Mouse (Mus musculus) right cerebral cortex, postnatal 36 days (tissue): ENCODE results near the gene Ckm.

Experiments used
- DNase-seq, 2 experiments: peaks; one replicate each; pipeline ENCODE4 v3.0.0; 2022; ENCODE audit warnings: low spot score in 2 of 2, mixed read lengths in 1 of 2

Ckm gene

DNA sequence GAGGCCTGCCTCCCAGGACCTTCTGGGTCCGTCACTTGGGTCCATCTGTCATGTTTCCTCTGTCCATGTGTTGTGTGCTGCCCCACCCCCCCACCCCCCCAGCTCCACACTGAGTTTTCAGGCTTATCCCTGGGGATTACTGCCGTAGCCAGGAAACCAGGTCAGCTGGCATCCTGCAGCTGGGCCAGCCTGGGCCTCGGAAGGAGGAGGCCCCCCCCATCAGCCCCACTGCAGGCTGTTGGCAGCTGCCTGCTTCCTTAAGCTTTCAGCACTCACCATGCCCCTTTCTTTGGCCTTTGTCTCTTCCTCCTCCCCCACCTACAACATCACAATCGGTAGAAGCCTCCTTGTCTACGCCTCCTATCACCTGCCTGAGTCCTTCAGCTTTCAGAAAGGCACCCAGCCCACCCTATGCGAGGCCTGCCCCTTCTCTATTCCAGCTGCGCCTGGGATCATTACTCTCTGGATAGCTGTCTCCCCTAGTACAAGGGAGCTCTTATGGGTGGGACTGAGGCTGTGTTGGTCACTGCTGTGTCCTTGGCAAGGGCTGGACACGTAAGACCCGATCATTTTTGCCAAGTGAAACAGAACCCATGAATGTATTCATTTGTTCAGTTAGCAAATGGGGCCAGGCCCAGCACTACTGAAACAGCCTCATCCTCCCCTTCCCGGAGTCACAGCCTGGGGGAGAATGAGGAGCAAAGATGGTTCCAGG is 15.7 kb upstream of the Ckm start:
- DNase-seq = no peak

DNA sequence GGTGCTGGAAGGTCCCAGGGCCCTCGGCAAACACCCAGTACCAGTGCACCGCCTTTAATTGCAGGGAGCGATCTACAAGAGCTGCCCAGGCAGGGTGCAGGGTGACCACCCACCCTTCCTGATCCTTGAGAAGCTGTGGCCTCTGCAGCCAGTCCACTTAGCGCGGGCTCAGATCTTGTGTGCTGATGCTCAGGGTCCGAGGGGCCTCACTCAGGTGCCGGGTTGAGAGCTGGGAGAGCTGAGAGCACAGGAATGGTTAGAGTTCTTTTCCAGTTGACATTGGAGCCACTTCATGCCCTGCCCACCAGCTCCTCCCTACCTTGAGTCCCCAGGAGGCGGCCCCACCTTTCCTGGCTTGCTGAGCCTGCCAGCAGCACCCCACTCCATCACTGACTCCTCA is 10.1 kb upstream of the Ckm start:
- no peak for DNase-seq

DNA sequence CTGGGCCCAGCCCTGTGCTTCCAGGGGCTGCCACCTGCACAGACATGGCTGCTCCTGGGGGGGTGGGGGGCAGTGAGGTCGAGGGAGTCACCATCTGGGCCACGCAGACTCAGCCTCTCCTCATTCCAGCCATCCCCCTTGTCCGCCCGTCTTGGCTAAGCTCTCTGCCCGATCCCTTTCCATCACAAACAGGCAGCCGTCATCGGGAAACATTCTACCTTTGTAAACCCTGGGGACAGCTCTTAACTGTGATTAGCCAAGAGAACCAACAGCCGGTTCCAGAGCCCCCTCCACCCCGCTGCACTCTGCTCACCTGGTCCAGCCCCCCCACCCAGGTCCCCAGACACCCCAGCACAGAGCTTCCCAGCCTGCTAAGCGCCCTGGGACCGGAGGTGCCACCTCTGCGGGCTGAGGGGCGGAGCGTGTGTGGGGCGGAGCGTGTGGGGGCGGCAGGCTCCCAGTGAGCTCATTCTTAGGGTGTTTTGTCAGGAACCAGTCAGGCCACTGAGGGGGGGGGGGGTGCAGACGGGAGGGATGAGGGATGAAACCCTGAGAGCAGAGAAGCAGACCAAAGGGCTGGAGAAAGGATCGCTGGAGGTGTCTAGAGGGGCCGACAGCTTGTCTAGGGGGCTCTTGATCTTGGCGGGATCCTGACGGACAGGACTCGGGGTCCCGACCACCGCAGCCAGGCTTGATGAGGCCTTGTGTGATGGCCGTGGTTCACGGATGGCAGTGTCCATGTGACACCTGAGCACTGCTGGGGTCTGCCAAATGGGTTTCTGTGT is 4.9 kb upstream of the Ckm start:
- DNase-seq = no peak

DNA sequence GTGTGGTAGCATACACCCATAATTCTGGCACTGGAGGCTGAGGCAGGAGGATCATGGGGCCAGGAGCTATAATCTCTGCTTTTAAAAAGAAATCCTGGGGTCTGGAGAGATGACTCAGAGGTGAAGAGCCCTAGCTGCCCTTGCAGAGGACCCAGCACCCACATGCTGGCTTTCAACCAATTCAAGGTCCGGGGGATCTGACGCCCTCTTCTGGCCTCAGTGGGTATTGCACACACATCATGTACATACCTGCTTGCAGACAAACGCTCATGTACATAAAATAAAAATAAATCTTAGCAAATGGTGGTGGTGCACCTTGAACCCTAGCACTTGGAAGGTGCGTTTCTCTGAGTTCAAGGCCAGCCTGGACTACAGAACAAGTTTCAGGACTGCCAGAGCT is 3.6 kb upstream of the Ckm start:
- DNase-seq = no peak

DNA sequence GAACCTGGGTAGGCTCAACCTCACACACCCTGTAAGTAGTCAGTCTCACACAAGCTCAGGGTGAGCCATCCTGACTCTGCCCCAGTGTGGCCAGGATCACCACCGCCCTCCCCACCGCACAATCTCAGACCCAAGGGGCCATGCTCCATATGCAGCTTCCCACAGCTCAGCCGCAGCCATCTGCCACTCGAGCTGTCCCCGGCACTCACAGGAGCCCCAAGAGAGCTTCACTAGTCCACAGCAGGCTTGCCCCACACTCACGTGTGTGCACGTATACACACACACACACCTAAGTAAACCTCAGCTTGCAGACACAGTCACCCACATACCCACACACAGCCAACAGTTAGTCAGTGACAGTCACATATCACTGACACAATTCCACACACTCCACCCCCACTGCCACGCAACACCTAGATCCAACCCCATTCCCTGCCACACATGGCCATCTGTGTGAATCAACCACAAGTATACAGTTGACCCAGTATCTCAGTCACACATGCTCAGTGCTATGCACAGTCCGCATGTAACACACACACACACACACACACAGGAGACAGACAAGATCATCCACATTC is 2.0 kb upstream of the Ckm start:
- DNase-seq = no peak

DNA sequence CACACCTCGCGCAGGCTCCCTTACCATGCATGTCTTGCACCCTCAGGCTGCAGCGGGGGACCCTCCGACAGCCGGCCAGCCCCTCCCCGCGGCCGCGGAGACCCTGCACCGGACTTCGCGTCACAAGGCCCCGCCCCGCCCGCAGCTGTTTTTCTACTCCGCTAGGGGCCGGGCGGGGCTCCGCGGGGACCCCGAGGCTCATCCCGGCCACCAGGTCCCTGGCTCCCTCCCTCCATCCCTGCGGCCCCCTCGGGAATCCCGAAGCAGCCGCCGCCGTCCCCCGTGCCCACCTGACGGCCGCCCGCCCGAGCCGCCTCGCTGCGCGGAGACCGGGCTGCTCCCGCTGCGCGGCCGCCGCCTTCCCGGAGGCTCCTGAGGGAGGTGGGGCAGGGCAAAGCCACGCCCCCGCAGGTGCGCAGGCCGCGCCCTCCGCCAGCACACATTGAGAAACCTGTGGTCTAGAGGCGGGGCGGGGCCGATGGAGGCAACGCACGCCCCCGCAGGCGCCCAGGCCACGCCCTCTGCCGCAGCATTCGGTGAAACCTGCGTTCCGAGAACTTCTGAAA is 762 bp upstream of the Ckm start, which contains the start of gene Klc3:
TSS of gene Klc3 (minus strand) at position 374 of the 566 bp plus-strand sequence.
- DNase-seq = no peak

DNA sequence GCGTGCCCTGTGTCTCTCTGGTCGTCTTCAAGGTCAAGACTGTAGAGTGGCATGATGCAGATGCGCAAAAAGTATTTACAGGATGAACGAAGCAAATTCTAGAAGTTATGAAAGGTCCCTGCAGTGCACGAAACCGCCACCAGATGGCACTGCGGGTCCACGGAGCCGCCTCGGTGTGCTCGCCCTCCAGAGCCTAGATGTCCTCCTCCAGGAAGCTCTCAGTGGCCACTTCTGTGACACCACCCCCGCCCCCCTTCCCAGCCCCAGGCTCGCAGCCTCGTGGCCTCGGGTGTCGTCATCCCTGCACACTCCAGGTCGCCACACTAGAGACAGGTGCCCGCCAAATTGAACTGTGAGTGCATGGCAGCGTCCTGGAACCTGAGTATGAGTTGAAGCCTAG is 841 bp downstream of the Ckm start:
- DNase-seq = peak in 1 of 2 experiments; percentile 59

DNA sequence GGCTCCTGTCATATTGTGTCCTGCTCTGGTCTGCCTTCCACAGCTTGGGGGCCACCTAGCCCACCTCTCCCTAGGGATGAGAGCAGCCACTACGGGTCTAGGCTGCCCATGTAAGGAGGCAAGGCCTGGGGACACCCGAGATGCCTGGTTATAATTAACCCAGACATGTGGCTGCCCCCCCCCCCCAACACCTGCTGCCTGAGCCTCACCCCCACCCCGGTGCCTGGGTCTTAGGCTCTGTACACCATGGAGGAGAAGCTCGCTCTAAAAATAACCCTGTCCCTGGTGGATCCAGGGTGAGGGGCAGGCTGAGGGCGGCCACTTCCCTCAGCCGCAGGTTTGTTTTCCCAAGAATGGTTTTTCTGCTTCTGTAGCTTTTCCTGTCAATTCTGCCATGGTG is 5.2 kb downstream of the Ckm start:
- no peak for DNase-seq

DNA sequence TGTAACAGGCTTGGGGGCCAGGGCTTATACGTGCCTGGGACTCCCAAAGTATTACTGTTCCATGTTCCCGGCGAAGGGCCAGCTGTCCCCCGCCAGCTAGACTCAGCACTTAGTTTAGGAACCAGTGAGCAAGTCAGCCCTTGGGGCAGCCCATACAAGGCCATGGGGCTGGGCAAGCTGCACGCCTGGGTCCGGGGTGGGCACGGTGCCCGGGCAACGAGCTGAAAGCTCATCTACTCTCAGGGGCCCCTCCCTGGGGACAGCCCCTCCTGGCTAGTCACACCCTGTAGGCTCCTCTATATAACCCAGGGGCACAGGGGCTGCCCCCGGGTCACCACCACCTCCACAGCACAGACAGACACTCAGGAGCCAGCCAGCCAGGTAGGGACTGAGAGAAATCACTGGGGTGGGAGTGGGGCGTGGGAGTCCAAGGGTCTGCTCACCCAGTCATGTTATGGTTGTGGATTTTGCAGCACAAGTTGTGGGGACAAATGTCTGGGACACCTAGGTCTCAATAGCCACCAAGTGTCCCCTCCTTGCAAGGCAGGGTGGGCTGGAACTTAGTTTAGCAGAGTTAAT is 6.3 kb downstream of the Ckm start:
- DNase-seq = no peak

DNA sequence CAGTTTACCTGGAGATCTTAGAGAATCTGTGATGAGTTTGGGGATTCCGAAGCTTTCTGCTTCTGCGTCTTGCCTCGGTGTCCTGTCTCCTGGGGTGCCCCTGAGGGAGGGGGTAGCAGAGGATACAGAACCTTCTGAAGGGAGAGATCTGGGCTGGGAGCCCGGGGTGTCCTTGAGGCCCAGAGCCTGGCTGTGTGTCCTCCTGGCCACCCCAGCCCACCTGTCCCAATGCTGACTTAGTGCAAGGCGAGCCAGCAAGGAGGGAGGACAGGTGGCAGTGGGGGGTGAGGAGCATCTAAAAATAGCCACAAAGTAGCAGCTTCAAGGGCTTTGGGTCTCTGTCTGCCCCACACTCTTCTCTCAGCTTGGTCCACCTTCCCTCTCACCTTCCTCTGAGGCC is 7.2 kb downstream of the Ckm start:
- no peak for DNase-seq

DNA sequence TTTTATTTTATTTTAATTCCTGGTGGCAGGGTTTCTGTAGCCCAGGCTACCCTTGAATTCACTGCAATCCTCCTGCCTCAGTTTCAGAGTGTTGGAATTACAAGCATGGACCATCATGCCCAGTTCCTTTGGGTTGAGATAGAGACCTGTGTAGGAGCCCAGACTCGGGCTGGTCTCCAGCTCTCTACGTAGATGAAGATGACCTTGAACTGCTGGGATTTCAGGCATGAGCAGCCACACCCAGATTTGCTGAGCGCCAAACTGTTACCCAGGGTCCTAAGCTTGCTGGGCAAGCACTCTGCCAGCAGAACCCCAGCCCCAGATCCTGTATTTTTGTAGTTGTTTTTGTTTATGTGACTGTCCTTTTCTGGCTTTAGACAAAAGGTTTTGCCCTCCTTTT is 8.9 kb downstream of the Ckm start:
- DNase-seq = no peak

DNA sequence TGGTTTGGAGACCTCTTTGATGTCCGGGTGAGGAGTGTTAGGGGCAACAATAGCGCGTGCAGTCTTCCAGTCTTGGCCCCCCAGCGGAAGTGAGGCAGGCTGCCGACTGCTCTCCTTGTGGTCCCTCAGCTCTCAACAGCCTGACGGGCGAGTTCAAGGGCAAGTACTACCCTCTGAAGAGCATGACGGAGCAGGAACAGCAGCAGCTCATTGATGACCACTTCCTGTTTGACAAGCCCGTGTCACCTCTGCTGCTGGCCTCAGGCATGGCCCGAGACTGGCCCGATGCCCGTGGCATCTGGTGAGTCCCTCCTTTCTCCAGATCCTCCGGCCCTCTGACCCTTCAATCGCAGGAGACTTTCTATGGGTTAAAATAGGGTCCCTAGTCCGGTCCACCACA is 12.0 kb downstream of the Ckm start:
- no peak for DNase-seq

DNA sequence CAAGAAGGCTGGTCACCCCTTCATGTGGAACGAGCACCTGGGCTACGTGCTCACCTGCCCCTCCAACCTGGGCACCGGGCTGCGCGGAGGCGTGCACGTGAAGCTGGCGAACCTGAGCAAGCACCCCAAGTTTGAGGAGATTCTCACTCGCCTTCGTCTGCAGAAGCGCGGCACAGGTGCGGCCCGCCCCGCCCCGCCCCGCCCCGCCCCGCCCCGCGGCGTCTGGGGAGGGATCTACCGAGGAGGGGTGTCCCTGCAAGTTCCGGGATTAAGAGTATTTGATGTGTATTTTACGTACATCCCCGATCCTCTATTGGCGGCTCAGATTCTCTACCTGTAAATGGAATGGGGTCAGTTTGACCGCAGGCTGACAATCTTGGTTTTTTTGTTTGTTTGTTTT is 15.5 kb downstream of the Ckm start:
- DNase-seq = no peak

DNA sequence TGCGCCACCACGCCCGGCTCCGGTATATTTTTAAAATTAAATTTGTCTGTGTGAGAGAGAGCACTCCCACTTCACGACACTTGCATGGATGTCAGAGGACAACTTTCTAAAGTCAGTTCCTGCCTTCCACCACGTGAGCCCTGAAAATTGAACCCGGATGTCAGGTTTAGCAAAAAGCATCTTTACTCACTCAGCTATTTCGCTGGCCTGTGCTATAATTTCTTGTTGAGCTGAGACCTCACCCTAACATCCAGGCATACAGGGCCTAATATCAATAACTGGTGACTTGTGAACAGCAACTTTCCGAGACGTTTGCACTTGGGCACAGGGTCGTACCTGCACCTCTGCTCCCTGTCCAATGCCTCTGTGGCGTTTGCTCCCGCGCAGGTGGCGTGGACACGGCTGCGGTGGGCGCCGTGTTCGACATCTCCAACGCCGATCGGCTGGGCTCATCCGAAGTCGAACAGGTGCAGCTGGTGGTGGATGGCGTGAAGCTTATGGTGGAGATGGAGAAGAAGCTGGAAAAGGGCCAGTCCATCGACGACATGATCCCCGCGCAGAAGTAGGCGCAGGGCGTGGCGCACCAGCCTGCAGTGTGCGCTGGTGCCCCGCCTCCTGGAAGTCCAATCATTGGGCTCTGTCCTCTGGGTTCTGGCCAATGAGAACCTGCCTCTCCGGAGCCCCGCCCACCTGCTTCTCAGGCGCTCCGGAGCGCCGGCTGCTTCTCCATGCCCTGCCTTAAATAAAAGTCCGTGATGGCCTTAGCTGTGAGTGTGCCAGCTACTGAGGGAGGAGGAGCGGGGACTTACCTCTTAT is 16.5 kb downstream of the Ckm start:
- DNase-seq = peak; percentile 81 to 89

DNA sequence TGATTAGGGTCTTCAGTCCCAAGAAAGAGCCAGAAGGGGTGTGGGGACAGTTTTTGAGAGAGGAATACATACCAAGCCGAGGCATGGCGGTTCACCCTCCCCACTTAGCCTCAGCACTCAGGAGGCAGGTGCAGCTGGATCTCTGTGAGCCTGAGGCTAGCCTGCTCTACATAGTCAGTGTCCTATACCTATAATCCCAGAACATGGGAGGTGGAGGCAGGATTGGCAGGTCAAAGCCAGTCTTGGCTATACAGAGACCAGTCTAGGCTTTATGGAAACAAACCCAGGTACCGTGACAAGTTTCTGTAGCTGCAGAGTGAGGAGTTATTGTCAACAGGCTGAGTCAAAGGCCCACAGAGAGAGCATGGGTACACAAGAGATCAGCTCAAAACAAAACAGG is 18.5 kb downstream of the Ckm start:
- DNase-seq = no peak

DNA sequence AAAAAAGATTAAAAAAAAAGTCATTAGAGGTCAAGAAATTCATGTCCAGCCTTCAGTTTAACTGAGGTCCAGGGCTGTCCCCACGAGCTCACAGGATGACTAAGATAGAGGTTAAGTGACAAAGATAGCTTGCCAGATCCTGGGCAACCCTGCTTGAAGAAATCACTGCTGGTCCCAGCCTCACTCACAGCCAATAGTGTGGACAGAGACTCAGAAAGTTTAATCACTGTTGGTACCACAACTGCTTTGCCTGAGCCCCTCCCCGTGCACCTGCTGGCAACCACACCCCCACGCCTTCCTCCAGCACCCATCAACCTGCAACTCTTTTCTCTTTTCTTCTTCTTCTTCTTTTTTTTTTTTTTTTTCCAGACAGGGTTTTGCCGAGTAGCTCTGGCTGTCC is 19.5 kb downstream of the Ckm start:
- no peak for DNase-seq

DNA sequence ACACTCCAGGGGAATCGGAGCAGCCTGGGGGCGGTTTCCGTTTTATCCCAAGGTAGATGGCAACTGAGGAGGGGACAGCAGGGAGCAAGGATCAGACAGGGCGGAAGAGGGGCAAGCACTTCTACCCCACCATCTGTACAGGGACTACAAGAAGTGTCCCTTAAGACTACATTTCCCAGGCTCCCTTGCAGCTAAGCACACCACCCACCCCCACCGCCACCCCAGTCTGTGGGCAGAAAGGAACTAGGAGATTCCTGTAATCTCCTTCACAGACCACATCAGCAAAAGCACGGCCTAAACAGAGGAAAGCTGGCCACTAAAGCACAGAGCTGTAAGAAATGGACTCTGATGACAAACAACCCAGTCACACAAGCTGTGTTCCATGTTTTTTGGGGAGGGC is 21.8 kb downstream of the Ckm start:
- no peak for DNase-seq

DNA sequence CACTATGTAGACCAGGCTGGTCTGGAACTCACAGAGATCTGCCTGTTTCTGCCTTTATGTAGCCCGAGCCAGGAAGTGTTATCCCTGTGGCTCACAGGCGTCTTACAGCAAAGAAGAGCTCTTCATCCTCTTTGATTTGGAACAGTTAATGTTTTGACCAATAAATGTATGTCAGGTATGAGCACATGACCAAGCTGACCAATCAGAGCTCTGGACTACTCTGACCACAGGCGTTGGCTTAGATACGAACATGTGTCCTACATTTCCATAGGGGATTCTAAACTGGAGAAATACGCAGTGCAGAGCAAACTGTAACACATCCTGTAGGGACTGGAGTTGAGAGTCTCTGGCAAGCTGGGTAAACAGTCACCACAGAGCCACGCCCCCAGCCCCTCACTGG is 22.3 kb downstream of the Ckm start:
- no peak for DNase-seq

DNA sequence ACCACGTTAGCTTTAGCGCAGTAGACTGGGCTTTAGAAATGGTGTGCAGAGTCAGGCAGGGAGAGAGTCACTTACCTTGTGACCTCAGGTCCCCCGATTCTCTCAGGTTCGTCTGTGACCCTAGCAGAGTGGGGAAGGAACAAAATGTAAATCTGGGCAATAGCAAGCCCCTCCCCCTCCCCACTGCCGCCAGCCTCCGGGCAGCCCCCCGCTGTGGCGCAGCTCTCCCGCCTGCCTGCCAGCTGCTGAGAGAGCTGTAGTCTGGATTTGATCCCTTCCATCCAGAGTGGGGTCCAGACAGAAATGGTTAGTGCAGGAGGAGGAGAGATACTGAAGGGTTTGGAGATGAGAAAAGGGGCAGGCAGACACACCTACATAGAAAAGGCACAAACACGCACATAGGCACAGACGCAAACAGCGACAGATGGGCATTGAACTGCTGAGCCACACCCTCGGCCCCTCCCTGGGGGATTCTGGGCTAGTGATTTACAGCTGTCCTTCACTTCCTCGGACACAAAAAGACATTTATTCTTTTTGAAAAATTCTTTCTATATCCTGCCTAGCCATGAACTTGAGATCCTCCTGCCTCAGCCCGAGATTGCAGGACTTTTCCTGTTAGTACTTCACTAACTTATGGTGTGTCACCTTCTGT is 23.5 kb downstream of the Ckm start:
- no peak for DNase-seq

DNA sequence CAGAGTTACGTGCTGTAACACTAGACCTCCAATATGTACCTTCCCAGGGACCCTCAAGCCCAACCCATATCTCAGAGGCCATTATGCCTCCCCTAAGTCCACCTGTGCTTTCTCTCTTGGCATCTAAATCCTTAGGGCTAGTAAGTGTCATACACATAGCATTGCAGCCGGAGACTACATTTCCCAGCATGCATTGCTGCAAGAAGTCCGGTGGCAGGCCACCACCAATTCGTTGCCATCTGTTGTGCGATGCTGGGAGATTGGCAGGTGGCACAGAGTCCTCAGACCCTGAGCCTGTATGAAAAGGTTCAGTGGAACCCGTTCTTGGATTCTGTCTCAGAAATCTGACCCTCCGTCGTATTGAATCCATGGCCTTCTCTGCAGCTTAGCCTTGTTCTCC is 25.1 kb downstream of the Ckm start:
- DNase-seq = no peak

DNA sequence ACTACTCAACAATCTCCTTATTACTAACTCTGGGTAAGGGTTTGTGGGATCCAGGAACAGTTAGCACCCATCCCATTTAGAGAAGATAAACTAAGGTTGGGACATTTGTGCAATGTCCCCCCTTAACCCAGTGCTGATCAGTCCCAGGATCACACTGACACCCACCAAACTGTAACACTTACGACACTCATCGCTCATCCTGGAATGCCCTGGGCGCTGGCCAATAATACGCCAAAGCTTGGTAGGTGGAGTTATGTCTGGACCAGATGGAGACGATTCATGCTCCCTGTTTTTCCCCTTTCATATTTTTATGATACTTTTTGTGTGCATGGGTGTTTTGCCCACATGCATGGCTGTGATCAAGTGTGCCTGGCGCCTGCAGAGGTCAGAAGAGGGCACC is 25.8 kb downstream of the Ckm start:
- DNase-seq = no peak
